Mouse (Mus musculus) urinary bladder, postnatal 14 days (tissue): ENCODE measurements around the gene Dpp10.

Experiments
- DNase-seq: peaks from one replicate; pipeline ENCODE4 v3.0.0; 2021; ENCODE audit warnings: low spot score

Gene Dpp10

GRCm38 (mm10) chr1:123919606-123920005 lies 125.8 kb downstream of the Dpp10 start:
- DNase-seq = no peak

GRCm38 (mm10) chr1:123902628-123903027 lies 142.7 kb downstream of the Dpp10 start:
- DNase-seq = no peak

GRCm38 (mm10) chr1:123901218-123901617 lies 144.1 kb downstream of the Dpp10 start:
- no peak for DNase-seq

GRCm38 (mm10) chr1:123887243-123887642 lies 158.1 kb downstream of the Dpp10 start:
- no peak for DNase-seq

- no peak for DNase-seq
Measured at GRCm38 (mm10) chr1:123846881-123847280, 198.5 kb downstream of the Dpp10 start.

GRCm38 (mm10) chr1:123801206-123801605 lies 244.2 kb downstream of the Dpp10 start:
- DNase-seq = no peak

- no peak for DNase-seq
Measured at GRCm38 (mm10) chr1:123765511-123765910, 279.8 kb downstream of the Dpp10 start.

GRCm38 (mm10) chr1:123762272-123762671 lies 283.1 kb downstream of the Dpp10 start:
- DNase-seq = no peak

GRCm38 (mm10) chr1:123756055-123756454 lies 289.3 kb downstream of the Dpp10 start:
- DNase-seq = no peak

- DNase-seq = no peak
Measured at GRCm38 (mm10) chr1:123707292-123707691, 338.1 kb downstream of the Dpp10 start.

GRCm38 (mm10) chr1:123658409-123658808 lies 386.9 kb downstream of the Dpp10 start:
- no peak for DNase-seq

GRCm38 (mm10) chr1:123656607-123657006 lies 388.8 kb downstream of the Dpp10 start:
- DNase-seq = no peak

- no peak for DNase-seq
Measured at GRCm38 (mm10) chr1:123637897-123638296, 407.5 kb downstream of the Dpp10 start.

GRCm38 (mm10) chr1:123628268-123628667 lies 417.1 kb downstream of the Dpp10 start:
- DNase-seq = no peak

GRCm38 (mm10) chr1:123584857-123585256 lies 460.5 kb downstream of the Dpp10 start:
- no peak for DNase-seq

GRCm38 (mm10) chr1:123580112-123580511 lies 465.2 kb downstream of the Dpp10 start:
- DNase-seq = no peak

- no peak for DNase-seq
Measured at GRCm38 (mm10) chr1:123573713-123574112, 471.6 kb downstream of the Dpp10 start.

GRCm38 (mm10) chr1:123542496-123542895 lies 502.9 kb downstream of the Dpp10 start:
- no peak for DNase-seq

- no peak for DNase-seq
Measured at GRCm38 (mm10) chr1:123467729-123468128, 577.6 kb downstream of the Dpp10 start.

GRCm38 (mm10) chr1:123414163-123414562 lies 631.2 kb downstream of the Dpp10 start:
- DNase-seq = peak; percentile 3

- DNase-seq = no peak
Measured at GRCm38 (mm10) chr1:123351300-123351699, 694.1 kb downstream of the Dpp10 start.

GRCm38 (mm10) chr1:123337877-123338276 lies 707.5 kb downstream of the Dpp10 start:
- no peak for DNase-seq

- no peak for DNase-seq
Measured at GRCm38 (mm10) chr1:123316886-123317285, 728.5 kb downstream of the Dpp10 start.
